In genomic region chr12:4873531-4873930, GRCm38 (mm10) we compare ENCODE assay signal across 9 mouse cellular contexts. TPM values are rescaled to one million over a fixed set of nuclear protein-coding genes. Genes with fewer than 3 reads are reported as not detected.
DNase-seq lines count a peak whose midpoint lies in the region; ATAC-seq and TF ChIP-seq lines count a peak whose summit lies in the region.
"Had no signal": no experiment of that assay in that cellular context is flagged by ENCODE, and none has a peak within 500 bp of the region (broad histone marks: within the 10 kb centered on the region; RNA-seq: fewer than 3 reads in every experiment).

No protein-coding gene starts in this region.

- 73% methylated on average over 6 of the region's 6 CpGs for WGBS in kidney, embryonic 14.5 days
- 83% methylated on average over 6 of the region's 6 CpGs for WGBS in embryonic facial prominence, embryonic 15.5 days
- WGBS in limb, embryonic 10.5 days: 79% methylated on average over 6 of the region's 6 CpGs
- 83% methylated on average over 6 of the region's 6 CpGs for WGBS in midbrain, embryonic 16.5 days

- DNase-seq in kidney, adult 8-10 months: no peak
- no peak for DNase-seq in limb, embryonic 10.5 days (ENCODE audit: low spot score)
- no peak for DNase-seq in left cerebral cortex, adult 2 months (ENCODE audit: extremely low spot score in 1 of 2, low spot score in 2 of 2)
- no peak for DNase-seq in kidney, postnatal 4 days
- no peak for DNase-seq in adrenal gland, adult 18-20 months (ENCODE audit: low spot score in 2 of 2)

- no peaks in the 10 kb centered on the region for H3K9me3 ChIP-seq in kidney, embryonic 14.5 days (ENCODE audit: control insufficient read depth, low read length)
- H3K9me3 ChIP-seq in embryonic facial prominence, embryonic 15.5 days (replicated peaks): no peaks in the 10 kb centered on the region
- no peaks in the 10 kb centered on the region for H3K9me3 ChIP-seq in limb, embryonic 10.5 days (replicated peaks)
- no peaks in the 10 kb centered on the region for H3K9me3 ChIP-seq in midbrain, embryonic 16.5 days (replicated peaks; ENCODE audit: control insufficient read depth, low read length, poor library complexity, severe bottlenecking)

- H3K4me1 ChIP-seq in kidney, embryonic 14.5 days (ENCODE audit: control insufficient read depth, insufficient read depth, low read length): no peaks in the 10 kb centered on the region; the same call in 1 of the 2 replicates
- peaks cover 11% of the 10 kb centered on the region for H3K4me1 ChIP-seq in embryonic facial prominence, embryonic 15.5 days
- H3K4me1 ChIP-seq in limb, embryonic 10.5 days: peaks cover 10% of the 10 kb centered on the region
- no peaks in the 10 kb centered on the region for H3K4me1 ChIP-seq in midbrain, embryonic 16.5 days (ENCODE audit: control insufficient read depth, insufficient read depth, low read length)

- no peak for ATAC-seq in kidney, embryonic 14.5 days (ENCODE audit: low FRiP score, low TSS enrichment)
- ATAC-seq in embryonic facial prominence, embryonic 15.5 days (ENCODE audit: insufficient number of reproducible peaks, low FRiP score, low TSS enrichment, low read depth): no peak
- peak; percentile 26; the same call in 1 of the 2 replicates for ATAC-seq in midbrain, embryonic 16.5 days

- H3K4me3 ChIP-seq in kidney, embryonic 14.5 days (ENCODE audit: low read length): peak overlapping the region; percentile 33; the same call in 1 of the 2 replicates
- peak overlapping the region; percentile 38; the same call in 1 of the 2 replicates for H3K4me3 ChIP-seq in embryonic facial prominence, embryonic 15.5 days (replicated peaks)
- H3K4me3 ChIP-seq in limb, embryonic 10.5 days: peak overlapping the region; percentile 54
- peak overlapping the region; percentile 41; the same call in 1 of the 2 replicates for H3K4me3 ChIP-seq in midbrain, embryonic 16.5 days (ENCODE audit: low read depth, low read length)
- H3K4me3 ChIP-seq in left cerebral cortex, adult 2 months: no peak overlapping the region

- peak overlapping the region; percentile 62 for H3K4me2 ChIP-seq in kidney, embryonic 14.5 days (replicated peaks; ENCODE audit: low read depth, low read length)
- H3K4me2 ChIP-seq in embryonic facial prominence, embryonic 15.5 days (replicated peaks): peak overlapping the region; percentile 85
- peak overlapping the region; percentile 85 for H3K4me2 ChIP-seq in midbrain, embryonic 16.5 days (ENCODE audit: low read length)

- no peak for TF ChIP-seq CTCF in left cerebral cortex, adult 2 months (IDR thresholded peaks at IDR 0.05)

- no peaks in the 10 kb centered on the region for H3K27me3 ChIP-seq in kidney, embryonic 14.5 days (ENCODE audit: control insufficient read depth, insufficient read depth, low read length)
- no peaks in the 10 kb centered on the region for H3K27me3 ChIP-seq in embryonic facial prominence, embryonic 15.5 days
- H3K27me3 ChIP-seq in limb, embryonic 10.5 days (ENCODE audit: low read depth, poor library complexity, severe bottlenecking): peaks cover 16% of the 10 kb centered on the region
- H3K27me3 ChIP-seq in midbrain, embryonic 16.5 days (ENCODE audit: control insufficient read depth, insufficient read depth, low read depth, low read length): no peaks in the 10 kb centered on the region
- H3K27me3 ChIP-seq: CH12.LX had no signal

- H3K9ac ChIP-seq in kidney, embryonic 14.5 days (ENCODE audit: low read depth, low read length): peak overlapping the region; percentile 47
- no peak overlapping the region for H3K9ac ChIP-seq in embryonic facial prominence, embryonic 15.5 days
- peak overlapping the region; percentile 70; the same call in 1 of the 2 replicates for H3K9ac ChIP-seq in midbrain, embryonic 16.5 days (ENCODE audit: low read depth, low read length)

- no peak overlapping the region for H3K27ac ChIP-seq in kidney, embryonic 14.5 days (ENCODE audit: low read depth, low read length)
- no peak overlapping the region for H3K27ac ChIP-seq in embryonic facial prominence, embryonic 15.5 days (replicated peaks)
- H3K27ac ChIP-seq in limb, embryonic 10.5 days: peak overlapping the region; percentile 73
- H3K27ac ChIP-seq in midbrain, embryonic 16.5 days (ENCODE audit: low read length): no peak overlapping the region
- H3K27ac ChIP-seq in left cerebral cortex, adult 2 months: no peak overlapping the region

- no peaks in the 10 kb centered on the region for H3K36me3 ChIP-seq in kidney, embryonic 14.5 days (ENCODE audit: control insufficient read depth, insufficient read depth, low read length)
- no peaks in the 10 kb centered on the region for H3K36me3 ChIP-seq in embryonic facial prominence, embryonic 15.5 days
- H3K36me3 ChIP-seq in limb, embryonic 10.5 days: peaks cover 3% of the 10 kb centered on the region; the same call in 1 of the 2 replicates
- H3K36me3 ChIP-seq in midbrain, embryonic 16.5 days (ENCODE audit: control insufficient read depth, insufficient read depth, low read length): no peaks in the 10 kb centered on the region

- intact Hi-C loops in left cerebral cortex, adult 2 months (cut with DNase I): no loop called here

RNA-seq across cellular contexts. Expression of gene Mfsd2b, which starts 0.6 kb away (rescaled TPM):
- polyA plus RNA-seq in kidney, embryonic 14.5 days (2014; fragmentation: Nextera tagmentation; extraction: Ambion mirVana): 0.81 and 1.3 TPM in 2 replicates
- polyA plus RNA-seq in embryonic facial prominence, embryonic 15.5 days (2015; fragmentation: Nextera tagmentation; extraction: Ambion mirVana): 0.88 TPM in 2 replicates
- polyA plus RNA-seq in limb, embryonic 10.5 days (2016; fragmentation: Nextera tagmentation; extraction: Ambion mirVana): 4.4 and 4.5 TPM in 2 replicates
- polyA plus RNA-seq in midbrain, embryonic 16.5 days (2015; fragmentation: Nextera tagmentation; extraction: Ambion mirVana): 2.9 and 3.0 TPM in 2 replicates
- under 1 TPM; 0.75 to 0.93 TPM for total RNA-seq in left cerebral cortex, adult 2 months (2021)
- total RNA-seq in adrenal gland, adult 18-20 months (2021): under 1 TPM; 0.89 to 0.99 TPM

RNA-seq across cellular contexts. Expression of gene Wdcp, which starts 30.4 kb away (rescaled TPM):
- polyA plus RNA-seq in kidney, embryonic 14.5 days (2014; fragmentation: Nextera tagmentation; extraction: Ambion mirVana): 16.5 and 17.6 TPM in 2 replicates
- polyA plus RNA-seq in embryonic facial prominence, embryonic 15.5 days (2015; fragmentation: Nextera tagmentation; extraction: Ambion mirVana): 15.7 and 18.2 TPM in 2 replicates
- polyA plus RNA-seq in limb, embryonic 10.5 days (2016; fragmentation: Nextera tagmentation; extraction: Ambion mirVana): 23.9 and 26.9 TPM in 2 replicates
- 12.7 and 14.4 TPM in 2 replicates for polyA plus RNA-seq in midbrain, embryonic 16.5 days (2015; fragmentation: Nextera tagmentation; extraction: Ambion mirVana)
- 10 to 100 TPM; 11.8 to 12.5 TPM for total RNA-seq in left cerebral cortex, adult 2 months (2021)
- total RNA-seq in adrenal gland, adult 18-20 months (2021): 1 to 10 TPM; 8.5 to 8.9 TPM

RNA-seq across cellular contexts. Expression of gene Fkbp1b, which starts 32.1 kb away (rescaled TPM):
- 6.5 and 7.8 TPM in 2 replicates for polyA plus RNA-seq in kidney, embryonic 14.5 days (2014; fragmentation: Nextera tagmentation; extraction: Ambion mirVana)
- 11.3 and 12.7 TPM in 2 replicates for polyA plus RNA-seq in embryonic facial prominence, embryonic 15.5 days (2015; fragmentation: Nextera tagmentation; extraction: Ambion mirVana)
- polyA plus RNA-seq in limb, embryonic 10.5 days (2016; fragmentation: Nextera tagmentation; extraction: Ambion mirVana): 5.6 and 7.9 TPM in 2 replicates
- 36.7 and 43.0 TPM in 2 replicates for polyA plus RNA-seq in midbrain, embryonic 16.5 days (2015; fragmentation: Nextera tagmentation; extraction: Ambion mirVana)
- total RNA-seq in left cerebral cortex, adult 2 months (2021): 10 to 100 TPM; 43.7 to 48.3 TPM
- total RNA-seq in adrenal gland, adult 18-20 months (2021): 1 to 10 TPM; 4.4 to 7.7 TPM

RNA-seq across cellular contexts. Expression of gene Ubxn2a, which starts 34.0 kb away (rescaled TPM):
- polyA plus RNA-seq in kidney, embryonic 14.5 days (2014; fragmentation: Nextera tagmentation; extraction: Ambion mirVana): 17.4 and 27.0 TPM in 2 replicates
- polyA plus RNA-seq in embryonic facial prominence, embryonic 15.5 days (2015; fragmentation: Nextera tagmentation; extraction: Ambion mirVana): 24.7 and 28.0 TPM in 2 replicates
- polyA plus RNA-seq in limb, embryonic 10.5 days (2016; fragmentation: Nextera tagmentation; extraction: Ambion mirVana): 20.2 and 23.7 TPM in 2 replicates
- 38.7 and 40.9 TPM in 2 replicates for polyA plus RNA-seq in midbrain, embryonic 16.5 days (2015; fragmentation: Nextera tagmentation; extraction: Ambion mirVana)
- total RNA-seq in left cerebral cortex, adult 2 months (2021): 10 to 100 TPM; 56.5 to 60.3 TPM
- 10 to 100 TPM; 56.2 to 65.5 TPM for total RNA-seq in adrenal gland, adult 18-20 months (2021)

RNA-seq across cellular contexts. Expression of gene Atad2b, which starts 43.6 kb away (rescaled TPM):
- 15.7 and 21.8 TPM in 2 replicates for polyA plus RNA-seq in kidney, embryonic 14.5 days (2014; fragmentation: Nextera tagmentation; extraction: Ambion mirVana)
- polyA plus RNA-seq in embryonic facial prominence, embryonic 15.5 days (2015; fragmentation: Nextera tagmentation; extraction: Ambion mirVana): 10.5 and 10.7 TPM in 2 replicates
- 11.1 and 13.5 TPM in 2 replicates for polyA plus RNA-seq in limb, embryonic 10.5 days (2016; fragmentation: Nextera tagmentation; extraction: Ambion mirVana)
- polyA plus RNA-seq in midbrain, embryonic 16.5 days (2015; fragmentation: Nextera tagmentation; extraction: Ambion mirVana): 8.0 and 9.7 TPM in 2 replicates
- total RNA-seq in left cerebral cortex, adult 2 months (2021): 10 to 100 TPM; 32.6 to 37.9 TPM
- total RNA-seq in adrenal gland, adult 18-20 months (2021): 10 to 100 TPM; 20.6 to 25.2 TPM
